Mouse (Mus musculus): ENCODE data around the gene Igf1r. TPM values are rescaled to one million over a fixed set of nuclear protein-coding genes. Genes with fewer than 3 reads are reported as not detected.
"Not testable (repeated sequence)": the region's sequence is repeated elsewhere in the genome, so short reads cannot be mapped to it uniquely, and the experiment has no call there.

The Igf1r gene
- polyA plus RNA-seq, 1 experiment from 2014 or later: 23.2 TPM

GRCm38 (mm10) chr7:68281341-68281740 is 328.7 kb downstream of the Igf1r start:
- no peak for ATAC-seq (ENCODE audit: insufficient number of reproducible peaks, insufficient read depth, low FRiP score, low read depth)
- no peak overlapping the region for H3K4me2 ChIP-seq (replicated peaks; ENCODE audit: low read depth, low read length)
- no peaks in the 10 kb centered on the region for H3K9me3 ChIP-seq (ENCODE audit: control insufficient read depth, low read depth, low read length)
- H3K9ac ChIP-seq (replicated peaks; ENCODE audit: low read depth, low read length): no peak overlapping the region
- H3K4me3 ChIP-seq (ENCODE audit: low read depth, low read length): no peak overlapping the region
- H3K27ac ChIP-seq (ENCODE audit: low read length): no peak overlapping the region
- peaks cover 2% of the 10 kb centered on the region; the same call in 1 of the 2 replicates for H3K4me1 ChIP-seq (ENCODE audit: control insufficient read depth, insufficient read depth, low read length)
- H3K27me3 ChIP-seq (ENCODE audit: control insufficient read depth, insufficient read depth, low read length): no peaks in the 10 kb centered on the region
- no peaks in the 10 kb centered on the region for H3K36me3 ChIP-seq (ENCODE audit: control insufficient read depth, insufficient read depth, low read length)
- WGBS: 76% methylated on average over 5 of the region's 5 CpGs

GRCm38 (mm10) chr7:68282304-68283132 is 329.9 kb downstream of the Igf1r start:
- WGBS: 85% methylated on average over 22 of the region's 22 CpGs

GRCm38 (mm10) chr7:68283133-68283520 is 330.5 kb downstream of the Igf1r start:
- not testable (repeated sequence) for H3K9me3 ChIP-seq (ENCODE audit: control insufficient read depth, low read depth, low read length); H3K9ac ChIP-seq (replicated peaks; ENCODE audit: low read depth, low read length); H3K4me3 ChIP-seq (ENCODE audit: low read depth, low read length); H3K4me2 ChIP-seq (replicated peaks; ENCODE audit: low read depth, low read length); H3K4me1 ChIP-seq (ENCODE audit: control insufficient read depth, insufficient read depth, low read length); ATAC-seq (ENCODE audit: insufficient number of reproducible peaks, insufficient read depth, low FRiP score, low read depth); H3K36me3 ChIP-seq (ENCODE audit: control insufficient read depth, insufficient read depth, low read length); H3K27me3 ChIP-seq (ENCODE audit: control insufficient read depth, insufficient read depth, low read length); H3K27ac ChIP-seq (ENCODE audit: low read length)
- WGBS: 82% methylated on average over 4 of the region's 4 CpGs

More at GRCm38 (mm10) chr7:68282304-68283132, 329.9 kb downstream of the Igf1r start:
- Histone ChIP-seq H3K9me3 (ENCODE audit: control insufficient read depth, low read depth, low read length) (no peaks in the 10 kb centered on the region), H3K4me3 (ENCODE audit: low read depth, low read length) (no peak overlapping the region), H3K4me2 (replicated peaks; ENCODE audit: low read depth, low read length) (no peak overlapping the region), H3K27ac (ENCODE audit: low read length) (no peak overlapping the region), H3K9ac (replicated peaks; ENCODE audit: low read depth, low read length) (no peak overlapping the region), H3K4me1 (ENCODE audit: control insufficient read depth, insufficient read depth, low read length) (no peaks in the 10 kb centered on the region), H3K27me3 (ENCODE audit: control insufficient read depth, insufficient read depth, low read length) (no peaks in the 10 kb centered on the region), H3K36me3 (ENCODE audit: control insufficient read depth, insufficient read depth, low read length) (no peaks in the 10 kb centered on the region)
- ATAC-seq (ENCODE audit: insufficient number of reproducible peaks, insufficient read depth, low FRiP score, low read depth): no peak

Other genes with a start within 250 kb of the Igf1r start
- 2.6 and 3.4 TPM in 2 replicates for gene Synm, start 193.1 kb upstream of the Igf1r start, polyA plus RNA-seq (2014; fragmentation: Nextera tagmentation; extraction: Ambion mirVana)

All from stomach, embryonic 14.5 days (tissue).